Mouse (Mus musculus) brain, adult 2 months (tissue): ENCODE results near the gene Cnpy2.
"Not testable (repeated sequence)": the region's sequence is repeated elsewhere in the genome, so short reads cannot be mapped to it uniquely, and the experiment has no call there.

ENCODE experiments used
- DNase-seq: peaks from one replicate; pipeline ENCODE4 v3.0.0; 2011; ENCODE audit warnings: low read depth, low spot score

Cnpy2 gene

DNA sequence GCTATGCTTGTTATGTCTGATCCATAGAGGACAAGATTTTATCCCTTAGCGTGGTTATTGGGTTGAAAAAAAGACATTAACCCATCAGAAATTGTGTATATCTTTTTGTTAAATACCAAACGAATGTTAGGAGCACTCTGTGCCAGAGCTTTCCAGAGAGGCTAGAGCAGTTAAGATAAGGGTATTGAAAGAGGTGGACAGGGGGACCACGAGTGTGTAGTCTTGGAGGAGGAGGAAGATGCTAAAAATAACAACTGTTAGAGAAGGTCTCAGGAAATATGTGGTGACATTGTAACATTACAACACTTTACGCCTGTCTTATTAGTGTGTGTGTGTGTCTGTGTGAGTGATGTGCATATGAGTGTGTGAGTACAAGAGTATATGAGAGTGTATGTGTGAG, 11.4 kb upstream of the Cnpy2 start:
- DNase-seq, result no peak

DNA sequence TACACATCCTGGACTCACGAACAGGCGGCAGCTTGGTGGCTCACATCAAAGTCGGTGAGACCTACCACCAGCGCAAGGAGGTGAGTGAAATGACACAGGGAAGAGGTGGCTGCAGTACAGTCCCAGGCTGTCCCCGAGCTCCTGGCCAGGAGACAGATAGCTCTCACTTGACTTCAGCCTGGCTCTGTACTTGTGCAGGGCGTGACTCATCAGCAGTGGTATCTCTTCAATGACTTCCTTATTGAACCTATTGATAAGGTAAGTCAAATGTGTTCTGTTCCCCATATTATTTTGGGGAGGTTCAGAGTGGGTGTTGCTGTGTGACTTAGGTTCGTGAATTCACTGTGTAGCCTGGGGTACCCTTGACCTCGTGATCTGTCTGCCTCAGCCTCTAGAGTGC, 6.7 kb upstream of the Cnpy2 start:
- DNase-seq, result no peak

GRCm38 (mm10) chr10:128321641-128322040, 618 bp upstream of the Cnpy2 start:
- DNase-seq, result no peak

- DNase-seq, result no peak
Measured at GRCm38 (mm10) chr10:128323516-128323915, 1.3 kb downstream of the Cnpy2 start.

- DNase-seq, result peak; percentile 70
Measured at GRCm38 (mm10) chr10:128326825-128327224, 4.6 kb downstream of the Cnpy2 start.

GRCm38 (mm10) chr10:128327610-128328009, 5.4 kb downstream of the Cnpy2 start:
- DNase-seq, result no peak

GRCm38 (mm10) chr10:128332358-128333249, 10.3 kb downstream of the Cnpy2 start:
- DNase-seq, result not testable (repeated sequence)

- DNase-seq, result peak; percentile 87
Measured at GRCm38 (mm10) chr10:128335582-128335981, 13.3 kb downstream of the Cnpy2 start.

GRCm38 (mm10) chr10:128336195-128336594, 13.9 kb downstream of the Cnpy2 start:
- no peak for DNase-seq

- DNase-seq, result no peak
Measured at GRCm38 (mm10) chr10:128336597-128336996, 14.3 kb downstream of the Cnpy2 start.

DNA sequence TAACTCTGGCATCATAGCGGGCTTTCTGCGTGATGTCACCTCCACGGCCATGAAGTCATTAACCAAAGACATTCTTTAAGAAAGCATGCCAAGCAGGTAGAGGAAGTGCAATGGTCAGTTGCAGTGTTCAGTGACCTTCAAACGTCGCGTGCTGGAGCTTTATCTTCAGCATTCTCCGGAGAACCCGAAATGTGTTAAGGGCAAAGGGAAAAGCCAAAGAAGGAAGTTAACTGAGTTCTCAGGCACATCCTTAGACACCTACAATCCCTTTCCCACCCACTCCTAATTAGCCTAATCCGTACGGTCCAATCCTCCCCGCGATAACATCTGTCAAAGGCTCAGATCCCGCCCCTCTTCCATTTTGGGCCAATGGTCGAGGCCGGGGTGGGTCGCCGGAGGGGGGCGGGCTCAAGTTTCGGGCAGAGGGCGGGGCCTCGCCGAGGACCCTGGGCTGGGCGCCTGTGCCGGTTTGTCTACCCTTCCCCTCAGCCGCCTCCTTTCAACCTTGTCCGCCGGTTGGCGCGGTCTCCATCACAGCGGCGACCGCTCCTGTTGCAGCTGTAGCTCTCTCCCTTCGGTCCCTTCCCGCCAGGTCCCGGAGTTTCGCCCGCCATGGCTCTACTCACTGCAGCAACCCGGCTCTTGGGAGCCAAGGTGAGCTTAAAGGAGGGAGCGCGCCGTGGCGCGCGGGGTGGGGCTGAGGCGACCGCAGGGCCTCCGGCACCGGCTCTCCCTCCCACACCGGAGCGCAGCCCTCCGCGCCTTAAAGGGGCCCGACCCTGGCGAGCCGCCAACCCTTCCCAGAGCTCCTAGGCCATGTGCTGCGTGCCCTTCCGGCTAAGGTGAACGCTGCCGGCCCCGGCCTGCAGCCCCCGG, 15.3 kb downstream of the Cnpy2 start, which contains the start of gene Cs:
TSS of gene Cs (plus strand) at position 429 of the 876 bp plus-strand sequence.
- peak; percentile 99 for DNase-seq

GRCm38 (mm10) chr10:128338415-128338814, 16.2 kb downstream of the Cnpy2 start:
- DNase-seq, result peak; percentile 27

DNA sequence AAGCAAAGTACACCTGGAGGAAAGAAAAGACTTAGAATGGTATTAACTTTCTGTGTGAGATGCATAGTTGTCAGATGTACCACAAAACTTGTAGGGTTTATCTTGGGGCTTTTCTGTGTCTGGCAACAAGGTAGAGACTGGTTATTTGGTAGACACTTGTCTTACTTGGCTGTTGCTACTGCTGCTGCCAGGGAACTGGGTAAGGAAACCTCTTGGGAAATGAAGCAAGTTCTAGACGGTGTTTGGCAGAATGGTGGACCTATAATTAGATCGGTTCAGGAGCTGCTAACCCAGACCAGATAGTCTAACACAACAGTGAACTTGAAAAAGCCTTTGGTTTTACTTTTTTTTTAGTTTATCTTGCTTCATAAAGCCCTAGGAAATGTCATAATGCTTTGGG, 16.7 kb downstream of the Cnpy2 start:
- no peak for DNase-seq

DNA sequence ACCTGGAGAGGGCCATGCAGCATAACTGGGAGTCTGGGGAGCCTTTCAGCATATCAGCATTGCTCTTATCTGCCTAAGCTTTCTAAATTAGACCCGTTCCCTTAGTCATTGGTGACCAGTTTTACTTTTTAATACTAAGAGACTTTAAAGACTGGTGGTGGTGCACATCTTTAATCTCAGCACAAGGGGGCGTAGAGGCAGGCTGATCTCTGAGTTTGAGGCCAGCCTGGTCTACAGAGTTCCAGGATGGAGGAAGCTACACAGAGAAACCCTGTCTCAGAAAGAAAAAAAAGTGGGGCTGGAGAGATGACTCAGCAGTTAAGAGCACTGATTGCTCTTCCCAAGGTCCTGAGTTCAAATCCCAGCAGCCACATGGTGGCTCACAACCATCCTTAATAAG, 18.0 kb downstream of the Cnpy2 start:
- no peak for DNase-seq

DNA sequence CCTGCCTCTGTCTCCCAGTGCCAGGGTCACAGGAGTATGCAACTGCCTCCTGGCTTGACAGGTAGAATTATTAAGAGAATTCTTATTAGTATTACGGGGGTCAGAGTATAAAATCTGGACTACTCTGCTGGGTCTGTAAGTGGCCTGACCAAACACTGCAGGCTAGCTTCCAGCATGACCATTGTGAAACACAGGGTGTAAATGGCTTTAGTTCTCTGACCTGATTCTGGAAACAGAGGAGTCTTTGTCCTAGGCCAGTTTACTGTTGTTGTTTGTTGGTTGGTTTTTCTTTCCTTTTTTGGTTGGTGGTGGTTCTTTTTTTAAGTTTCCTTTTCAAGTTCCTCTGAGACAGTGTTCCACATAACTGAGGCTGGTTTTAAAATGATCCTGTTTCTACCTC, 21.2 kb downstream of the Cnpy2 start:
- peak; percentile 27 for DNase-seq

DNA sequence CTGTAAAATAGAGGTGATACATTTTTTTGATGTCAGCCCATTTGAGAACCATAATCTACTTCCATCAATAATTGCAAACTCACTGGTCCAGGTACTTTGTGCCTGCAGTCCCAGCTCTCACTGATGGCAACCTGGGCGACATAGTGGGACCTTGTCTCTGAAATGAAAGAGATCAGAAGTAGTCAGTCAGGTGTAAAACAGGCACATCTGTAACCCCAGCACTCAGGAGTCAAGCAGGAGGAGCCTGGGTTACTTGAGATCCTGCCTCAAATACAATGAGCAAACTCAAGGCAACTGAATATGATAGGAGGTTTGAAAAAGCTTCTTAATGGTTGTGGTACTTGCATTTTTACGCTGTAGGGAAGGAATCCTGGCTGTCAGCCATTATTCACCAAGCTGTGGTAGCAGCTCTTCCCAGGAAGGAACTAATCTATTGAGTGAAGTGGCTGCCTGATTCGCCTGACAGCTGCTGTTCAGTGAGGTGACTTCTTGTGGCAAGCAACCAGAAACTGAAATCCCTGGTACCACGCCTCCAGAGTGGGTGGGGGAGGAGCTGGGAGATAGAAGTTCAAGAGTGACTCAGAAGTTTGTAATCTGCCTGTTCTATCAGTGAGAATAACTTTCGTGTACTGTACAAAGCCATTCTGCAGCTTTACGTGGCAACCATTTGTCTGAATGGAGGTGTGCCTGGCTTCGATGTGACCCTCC, 22.5 kb downstream of the Cnpy2 start:
- DNase-seq, result peak; percentile 90

- DNase-seq, result no peak
Measured at GRCm38 (mm10) chr10:128347541-128347940, 25.3 kb downstream of the Cnpy2 start.

DNA sequence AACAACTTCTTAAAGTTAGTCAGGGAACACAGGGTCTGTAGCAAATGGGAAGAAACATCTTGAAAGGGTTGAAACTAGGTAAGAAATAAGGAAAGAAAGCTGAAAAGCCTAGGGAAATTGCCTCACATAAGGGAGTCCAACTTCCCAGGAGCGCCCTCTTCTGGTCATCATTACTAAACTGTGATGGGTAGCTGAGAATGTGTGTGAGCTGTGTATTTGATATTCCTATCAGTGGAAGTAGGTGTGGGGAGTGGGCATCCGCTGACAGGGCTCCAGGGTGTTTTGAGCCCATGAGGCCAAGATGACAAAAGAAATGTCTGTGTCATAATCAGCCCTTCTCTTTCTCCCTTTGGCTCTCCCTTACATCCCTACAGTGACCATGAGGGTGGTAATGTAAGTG, 36.5 kb downstream of the Cnpy2 start:
- DNase-seq, result peak; percentile 72

GRCm38 (mm10) chr10:128359226-128359625, 37.0 kb downstream of the Cnpy2 start:
- no peak for DNase-seq

DNA sequence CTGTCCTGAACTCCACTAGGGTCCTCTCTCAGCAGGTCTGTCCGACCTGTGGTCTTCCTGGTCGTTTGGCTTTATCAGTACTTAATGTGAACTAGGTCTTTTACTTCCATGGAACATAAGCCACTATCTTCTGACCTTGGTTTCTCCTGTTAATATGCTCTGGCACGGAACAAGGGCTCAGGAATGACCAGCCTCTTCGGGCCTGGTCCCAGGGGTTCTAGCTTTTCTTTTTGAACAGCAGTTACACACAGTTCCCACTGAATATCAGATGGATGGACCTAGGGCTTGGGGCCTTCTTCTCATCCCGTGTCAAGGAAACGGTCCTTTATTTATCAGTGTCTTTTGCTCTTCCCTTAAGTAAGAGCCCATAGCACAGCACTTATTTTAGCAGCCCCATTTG, 39.6 kb downstream of the Cnpy2 start:
- no peak for DNase-seq

DNA sequence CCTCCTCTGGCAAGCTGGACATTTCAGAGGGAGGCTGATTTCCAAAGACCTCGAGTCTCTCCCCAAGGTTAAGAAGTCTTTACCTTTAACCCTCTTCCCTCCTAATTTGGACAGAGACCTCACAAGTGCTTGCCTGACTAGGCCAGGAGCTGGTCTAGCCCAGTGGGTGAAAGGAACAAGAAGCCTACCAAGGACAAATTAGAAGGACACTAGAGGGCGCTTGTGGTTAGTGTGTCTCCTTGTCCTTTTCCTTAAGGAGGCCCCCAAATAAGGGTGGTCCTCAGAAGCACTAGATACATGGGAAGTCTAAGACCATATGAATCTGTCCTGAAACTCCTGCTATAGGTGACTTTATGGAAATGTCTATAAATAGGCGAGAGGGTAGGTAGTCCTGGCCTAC, 40.3 kb downstream of the Cnpy2 start:
- peak; percentile 71 for DNase-seq

DNA sequence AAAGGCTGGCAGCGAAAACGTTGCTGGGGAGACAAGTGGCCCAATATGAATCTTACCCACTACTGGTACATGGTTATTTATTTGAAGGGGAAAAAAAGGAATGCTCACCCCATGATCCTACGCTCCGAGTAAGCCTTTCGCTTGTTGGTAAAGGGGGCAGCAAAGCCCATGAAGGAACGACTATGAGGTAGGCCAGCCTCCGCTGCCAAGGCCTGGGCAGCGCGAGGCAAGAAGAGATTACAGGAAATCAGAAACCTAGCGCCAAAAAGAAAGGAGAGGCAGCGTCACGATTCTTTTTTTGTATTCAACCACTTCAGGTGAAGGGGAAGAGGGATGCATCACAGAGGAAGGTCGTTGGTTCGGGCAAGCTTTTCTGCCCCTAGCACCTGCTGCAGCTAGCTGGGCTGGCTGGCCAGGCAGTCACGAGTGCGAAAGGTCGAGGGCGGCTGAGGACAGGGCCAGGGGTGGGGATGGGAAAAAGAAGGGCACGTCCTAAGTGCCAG, 45.7 kb downstream of the Cnpy2 start:
- DNase-seq, result no peak
